Mouse (Mus musculus): ENCODE measurements around the gene Vkorc1. TPM values are rescaled to one million over a fixed set of nuclear protein-coding genes. Genes with fewer than 3 reads are reported as not detected.
"Not testable (repeated sequence)": the region's sequence is repeated elsewhere in the genome, so short reads cannot be mapped to it uniquely, and the experiment has no call there.

The Vkorc1 gene
- 10 to 100 TPM; 21.9 to 25.5 TPM for total RNA-seq (2021)
- long read RNA-seq, experiment 1, transcript Vkorc1-201 (3 exons, 748 nt), result major isoform, 7 of 8 reads
- long read RNA-seq, experiment 1, partial matches to known transcripts, result 1 of 8 reads
- long read RNA-seq, experiment 1, other reads (novel, unspliced or antisense), result 0 of 8 reads
- long read RNA-seq, experiment 2, partial matches to known transcripts, result 0 of 4 reads
- long read RNA-seq, experiment 2, other reads (novel, unspliced or antisense), result 0 of 4 reads

DNA sequence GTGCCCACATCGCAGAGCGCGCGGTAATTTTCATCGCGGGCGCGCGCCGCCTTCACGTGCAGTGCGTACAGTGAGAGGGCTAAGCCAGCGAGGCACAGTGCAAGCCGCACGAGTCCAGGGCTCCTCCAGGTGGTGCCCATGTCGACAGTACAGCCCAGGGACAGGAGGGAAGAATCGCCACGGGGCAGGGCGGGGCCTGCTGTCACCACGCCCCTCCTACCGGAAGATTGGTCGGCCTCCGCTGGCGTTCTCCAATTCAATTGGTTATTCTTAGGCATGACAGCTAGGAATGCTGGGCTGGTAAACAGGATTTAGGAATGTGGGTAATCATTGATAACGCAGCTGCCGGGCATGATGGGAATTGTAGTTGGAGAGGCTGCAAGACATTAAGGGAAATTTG lies at the start of gene Vkorc1, which contains the start of gene Gm21974:
Gene Vkorc1 (minus strand): TSS at position 176 of the 400 bp plus-strand sequence.
Gene Gm21974 (minus strand): TSS at position 13 of the 400 bp plus-strand sequence.
- intact Hi-C loops (cut with DNase I), result no loop called here
- DNase-seq (ENCODE audit: low spot score in 2 of 2), result peak; percentile 95 to 97

DNA sequence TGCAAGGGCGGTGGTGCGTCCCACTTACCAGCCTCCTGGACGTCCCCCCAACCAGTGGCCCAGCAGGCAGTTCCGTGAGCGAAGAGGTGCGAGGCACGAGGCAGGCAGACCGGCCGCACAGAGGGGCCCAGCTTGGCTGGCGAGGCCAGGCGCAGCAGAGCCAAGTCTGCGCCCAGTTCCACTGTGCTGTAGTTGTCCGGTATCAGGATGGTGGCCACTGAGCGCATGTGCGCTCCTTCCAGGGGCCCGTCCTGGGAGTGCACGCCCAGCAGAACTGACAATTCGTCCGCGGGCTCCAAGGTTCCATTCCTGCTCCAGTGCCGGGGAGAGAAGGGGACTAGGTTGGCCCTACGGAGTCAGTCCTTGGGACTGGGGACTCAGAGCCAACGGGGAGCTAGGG lies 49.2 kb upstream of the Vkorc1 start:
- intact Hi-C loops (cut with DNase I), result no loop called here
- no peak for DNase-seq (ENCODE audit: low spot score in 2 of 2)

DNA sequence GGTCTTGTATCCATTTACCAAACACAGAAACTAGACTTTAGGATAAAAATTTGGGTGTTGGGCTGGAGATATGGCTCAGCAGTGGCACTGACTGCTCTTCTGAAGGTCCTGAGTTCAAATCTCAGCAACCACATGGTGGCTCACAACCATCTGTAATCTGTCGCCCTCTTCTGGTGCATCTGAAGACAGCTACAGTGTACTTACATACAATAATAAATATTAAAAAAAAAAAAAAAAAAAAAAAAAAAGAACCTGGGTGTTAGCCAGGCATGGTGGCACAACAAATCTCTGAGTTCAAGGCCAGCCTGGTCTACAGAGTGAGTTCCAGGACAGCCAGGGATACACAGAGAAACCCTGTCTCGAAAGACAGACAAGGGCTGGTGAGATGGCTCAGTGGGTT lies 46.7 kb upstream of the Vkorc1 start:
- intact Hi-C loops (cut with DNase I); DNase-seq (ENCODE audit: low spot score in 2 of 2): not testable (repeated sequence)

DNA sequence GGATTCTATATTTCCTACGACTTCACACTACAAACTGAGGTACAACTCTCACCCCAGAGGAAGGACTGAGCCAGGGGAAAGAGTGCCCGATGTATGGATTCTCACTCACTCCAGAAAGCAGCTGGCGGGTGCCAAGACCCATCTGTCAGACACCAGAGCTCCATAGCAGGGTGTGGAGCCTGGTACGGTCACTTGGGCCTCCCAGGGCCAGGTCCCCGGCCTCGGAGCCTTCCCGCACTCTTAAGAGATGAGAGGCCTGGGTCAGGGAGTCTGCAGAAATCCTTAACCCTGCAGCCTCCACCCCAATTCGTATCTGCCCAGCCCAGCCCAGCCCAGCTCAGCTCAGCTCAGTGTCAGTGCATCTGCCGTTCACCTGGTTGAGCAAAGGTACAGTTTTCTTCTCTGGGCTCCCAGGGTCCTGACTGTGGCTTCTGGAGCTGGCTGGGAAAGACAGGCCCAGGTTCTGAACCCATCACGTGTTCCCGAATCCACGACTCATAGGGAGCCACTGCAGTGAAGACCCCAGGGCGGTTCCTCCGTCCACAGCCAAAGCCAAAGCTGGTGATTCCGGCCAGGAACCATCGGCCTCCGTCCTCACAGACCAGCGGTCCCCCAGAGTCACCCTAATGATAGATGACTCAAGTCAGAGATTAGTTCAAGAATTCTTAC lies 40.9 kb upstream of the Vkorc1 start:
- intact Hi-C loops (cut with DNase I), result no loop called here
- DNase-seq (ENCODE audit: low spot score in 2 of 2), result no peak

DNA sequence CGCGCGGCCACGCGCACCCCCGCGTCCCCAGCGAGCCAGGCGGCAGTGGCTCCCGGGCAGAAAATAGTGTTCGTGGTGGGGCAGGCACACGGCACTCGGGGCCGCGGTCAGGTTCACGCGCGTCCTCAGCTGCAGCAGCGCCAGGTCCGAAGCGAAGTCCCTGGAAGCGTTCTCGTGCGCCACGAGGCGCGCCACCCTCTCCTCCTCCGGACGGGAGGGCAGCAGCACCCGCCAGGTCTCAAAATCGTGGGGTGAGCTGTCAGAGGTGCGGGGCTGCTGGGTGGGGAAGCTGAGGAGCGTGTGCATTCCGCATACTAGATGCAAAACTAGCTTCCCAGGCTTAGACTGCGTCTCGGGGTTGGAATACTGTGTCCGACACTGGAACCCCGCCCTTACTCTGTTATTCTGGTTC lies 40.3 kb upstream of the Vkorc1 start:
- intact Hi-C loops (cut with DNase I), result no loop called here
- DNase-seq (ENCODE audit: low spot score in 2 of 2), result no peak

DNA sequence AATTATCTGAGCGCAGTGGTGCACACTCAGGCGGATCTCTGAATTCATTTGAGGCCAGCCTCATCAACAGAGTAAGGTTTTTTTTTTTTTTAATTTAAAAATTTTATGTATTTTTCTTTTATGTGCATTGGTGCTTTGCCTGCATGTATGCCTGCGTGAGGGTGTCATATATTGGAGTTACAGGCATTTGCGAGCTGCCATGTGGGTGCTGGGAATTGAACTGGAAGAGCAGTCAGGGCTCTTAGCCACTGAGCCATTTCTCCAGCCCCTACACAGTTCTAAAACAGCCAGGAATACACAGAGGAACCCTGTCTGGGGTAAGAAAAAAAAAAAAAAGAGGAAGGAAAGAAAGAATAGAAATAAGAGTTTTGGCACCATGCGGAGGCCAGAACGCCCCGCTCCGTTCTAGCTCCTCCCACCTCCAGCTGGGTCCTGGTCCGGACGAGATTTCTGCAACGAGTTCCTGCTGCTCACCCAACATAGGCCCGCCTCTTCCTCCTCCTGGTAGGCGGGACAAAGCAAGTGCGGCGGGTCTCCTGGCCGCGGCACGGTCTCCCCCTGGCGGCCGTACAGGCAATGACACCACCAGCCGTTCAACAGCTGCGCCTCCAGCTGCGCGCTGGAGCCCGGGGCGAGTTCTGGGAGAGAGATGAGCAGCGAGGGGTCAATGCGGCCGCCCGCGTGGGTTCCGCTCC lies 39.8 kb upstream of the Vkorc1 start:
- intact Hi-C loops (cut with DNase I), result no loop called here
- peak; percentile 96 for DNase-seq (ENCODE audit: low spot score in 2 of 2)

DNA sequence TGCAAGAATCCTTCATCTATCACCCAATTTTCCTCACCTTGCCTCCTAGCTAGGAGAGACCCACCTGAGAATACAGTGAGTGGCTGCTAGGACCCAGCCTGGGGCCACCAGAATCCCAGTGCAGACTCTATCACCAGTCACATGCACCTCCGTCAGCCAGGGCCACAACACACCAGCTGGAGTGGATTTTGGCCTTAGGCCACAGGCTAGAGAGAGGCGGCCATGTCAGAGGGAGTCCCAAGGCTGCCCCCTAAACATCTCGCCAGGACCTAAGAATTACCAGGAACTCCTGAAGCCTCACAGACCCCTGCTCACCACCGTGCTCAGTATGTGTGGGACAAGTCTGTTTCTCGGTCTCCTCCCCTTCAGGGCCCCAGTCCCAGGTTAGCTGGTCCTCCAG lies 38.7 kb upstream of the Vkorc1 start:
- DNase-seq (ENCODE audit: low spot score in 2 of 2), result no peak
- intact Hi-C loops (cut with DNase I), result no loop called here

DNA sequence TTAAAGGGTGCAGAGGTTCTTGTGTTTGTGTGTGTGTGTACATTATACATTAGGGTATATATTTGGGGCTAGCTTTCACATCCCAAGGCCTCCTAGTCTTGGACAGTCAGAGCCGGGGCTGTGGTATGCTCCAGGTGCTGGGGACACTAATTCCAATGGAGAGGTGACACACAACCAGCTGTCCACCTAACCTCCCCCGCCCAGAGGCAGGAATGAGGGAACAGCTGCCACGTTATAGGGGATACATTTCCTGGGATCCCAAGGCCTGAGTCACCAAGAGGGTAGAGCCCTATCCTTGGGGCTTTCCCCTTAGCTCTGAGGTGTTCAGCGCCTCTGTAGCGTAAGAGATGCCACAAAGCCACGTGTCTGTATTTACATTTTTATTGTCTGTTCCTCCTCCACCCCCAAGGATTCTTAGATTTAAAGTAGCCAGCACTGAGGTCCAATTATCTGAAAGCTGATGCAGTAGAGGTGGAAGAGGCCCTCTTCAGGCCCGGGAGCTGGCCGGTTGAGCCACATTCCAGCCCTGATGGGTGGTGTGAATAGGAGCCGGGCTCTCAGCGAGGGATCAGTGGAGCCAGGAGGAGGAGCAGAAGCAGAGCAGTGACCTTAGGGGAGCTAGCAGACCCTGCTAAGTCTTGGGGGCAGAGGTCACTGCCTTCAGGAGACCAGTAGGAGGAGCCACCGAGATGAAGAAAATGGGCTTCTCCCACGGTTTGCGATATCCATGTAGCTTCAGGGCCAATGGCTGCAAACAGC lies 37.0 kb upstream of the Vkorc1 start:
- intact Hi-C loops (cut with DNase I), result no loop called here

DNA sequence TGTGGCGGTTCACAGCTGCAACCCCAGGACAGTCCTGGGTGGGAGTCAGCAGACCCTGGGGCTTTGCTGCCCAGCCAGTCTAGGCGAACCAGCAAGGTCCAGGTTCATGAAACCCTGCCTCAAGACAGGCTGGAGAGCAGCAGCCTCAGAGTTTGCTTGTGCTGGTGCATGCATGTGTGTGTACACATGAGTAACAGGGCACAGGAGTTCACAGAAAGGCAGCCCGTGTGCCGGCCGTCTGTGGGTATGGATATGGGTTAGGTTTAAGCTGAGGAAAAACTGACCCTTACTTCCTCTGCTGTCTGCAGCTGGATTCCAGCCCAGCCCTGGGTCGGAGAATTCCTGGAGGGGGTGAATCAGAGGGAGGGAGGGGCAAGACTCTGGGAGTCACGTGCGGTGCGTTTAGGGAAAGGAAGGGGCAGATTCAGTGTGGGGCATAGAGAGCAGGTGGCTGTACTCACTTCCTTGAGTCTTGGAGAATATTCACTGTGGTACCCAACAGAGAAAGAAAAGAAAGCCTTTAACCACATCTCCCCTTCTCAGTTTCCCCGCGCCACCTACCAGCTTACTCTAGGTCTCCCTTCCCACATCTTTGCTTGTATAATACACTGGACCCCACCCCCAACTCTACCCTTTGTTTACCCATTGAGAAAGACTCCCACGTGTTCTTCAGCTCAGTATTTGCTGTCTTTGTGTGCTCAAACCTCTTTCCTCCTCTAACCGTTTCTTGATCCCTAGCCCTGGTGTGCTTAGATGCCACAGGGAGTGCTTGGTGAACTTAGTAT lies 36.1 kb upstream of the Vkorc1 start:
- no peak for DNase-seq (ENCODE audit: low spot score in 2 of 2)
- intact Hi-C loops (cut with DNase I), result no loop called here

More for the DNA sequence above, 37.0 kb upstream of the Vkorc1 start:
- no peak for DNase-seq (ENCODE audit: low spot score in 2 of 2)

DNA sequence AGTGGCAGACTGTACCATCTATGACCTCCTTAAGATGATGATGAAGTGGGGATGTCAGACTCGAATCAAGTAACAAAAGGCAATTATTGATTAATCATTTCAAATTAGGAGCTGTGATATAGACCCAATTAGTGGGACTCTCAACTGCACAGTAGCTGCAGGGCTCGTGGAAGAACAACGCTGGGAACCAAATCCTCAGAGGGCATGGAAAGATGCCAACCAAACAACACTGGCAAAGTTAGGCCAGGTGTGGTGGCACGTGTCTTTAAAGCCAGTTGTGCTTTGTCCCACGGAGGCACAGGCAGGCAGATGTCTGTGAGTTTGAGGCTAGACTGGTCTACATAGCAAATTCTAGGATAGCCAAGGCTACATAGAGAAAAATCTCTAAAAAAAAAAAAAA lies 35.2 kb upstream of the Vkorc1 start:
- intact Hi-C loops (cut with DNase I), result no loop called here
- DNase-seq (ENCODE audit: low spot score in 2 of 2), result no peak

DNA sequence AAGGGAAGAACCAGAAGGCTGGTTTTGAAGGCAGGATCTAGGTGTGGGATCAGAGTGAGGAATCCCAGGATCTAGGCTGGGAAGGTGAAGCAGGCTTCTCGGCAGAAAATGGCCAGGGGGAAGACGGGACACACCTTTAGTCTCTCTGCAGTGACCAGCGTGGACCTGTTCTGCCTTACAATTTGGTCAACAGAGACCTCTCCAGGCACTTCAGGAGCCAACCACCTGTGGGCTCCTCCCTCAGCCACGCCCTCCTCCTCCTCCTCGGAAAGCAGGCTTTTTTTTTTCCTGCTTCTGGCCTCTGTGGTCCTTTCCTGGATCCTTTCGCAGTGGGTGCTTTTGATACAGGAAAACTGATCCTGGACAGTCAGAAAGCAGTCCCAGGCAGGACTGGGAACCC lies 34.5 kb upstream of the Vkorc1 start, which contains the start of gene Prss8:
Gene Prss8 (minus strand): TSS at position 182 of the 400 bp plus-strand sequence.
- intact Hi-C loops (cut with DNase I), result no loop called here
- no peak for DNase-seq (ENCODE audit: low spot score in 2 of 2)

DNA sequence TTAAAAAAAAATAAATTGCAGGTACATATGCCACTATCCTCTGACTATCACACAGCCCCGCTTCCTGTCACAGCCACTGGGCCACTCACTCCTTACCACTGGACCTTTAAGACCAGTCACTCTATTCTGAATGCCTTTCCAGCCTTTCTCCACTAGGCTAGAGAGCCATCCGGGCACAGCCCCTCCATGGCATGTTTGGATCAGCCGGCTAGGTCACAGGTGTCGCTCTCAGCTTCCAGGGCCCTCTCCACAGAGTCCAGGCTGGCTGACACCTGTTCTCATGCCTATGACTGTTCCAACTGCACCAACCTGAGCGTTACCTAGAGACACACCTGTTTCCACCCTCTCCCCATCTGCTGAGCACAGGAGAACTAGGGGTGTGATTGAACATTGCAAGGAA lies 33.2 kb upstream of the Vkorc1 start:
- DNase-seq (ENCODE audit: low spot score in 2 of 2), result no peak
- intact Hi-C loops (cut with DNase I), result no loop called here

DNA sequence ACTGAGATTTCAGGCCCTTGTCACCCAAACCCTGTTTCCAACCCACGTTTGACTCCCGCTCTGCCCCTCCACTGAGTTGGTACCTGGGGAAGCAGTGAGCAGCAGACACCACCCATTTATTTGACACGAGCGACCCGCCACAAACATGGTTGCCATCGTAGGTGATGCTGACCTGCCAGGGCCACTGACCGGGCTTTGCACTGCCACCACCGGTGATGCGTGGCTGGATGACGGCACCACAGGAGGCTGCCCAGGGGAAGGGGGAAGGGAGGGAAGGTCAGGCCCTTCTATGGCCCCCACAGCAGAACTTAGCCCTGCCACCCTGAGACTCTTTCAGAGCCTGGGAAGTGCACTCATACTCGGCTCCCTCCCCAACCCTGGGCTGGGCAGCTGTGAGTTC lies 32.3 kb upstream of the Vkorc1 start:
- intact Hi-C loops (cut with DNase I), result no loop called here
- DNase-seq (ENCODE audit: low spot score in 2 of 2), result no peak

DNA sequence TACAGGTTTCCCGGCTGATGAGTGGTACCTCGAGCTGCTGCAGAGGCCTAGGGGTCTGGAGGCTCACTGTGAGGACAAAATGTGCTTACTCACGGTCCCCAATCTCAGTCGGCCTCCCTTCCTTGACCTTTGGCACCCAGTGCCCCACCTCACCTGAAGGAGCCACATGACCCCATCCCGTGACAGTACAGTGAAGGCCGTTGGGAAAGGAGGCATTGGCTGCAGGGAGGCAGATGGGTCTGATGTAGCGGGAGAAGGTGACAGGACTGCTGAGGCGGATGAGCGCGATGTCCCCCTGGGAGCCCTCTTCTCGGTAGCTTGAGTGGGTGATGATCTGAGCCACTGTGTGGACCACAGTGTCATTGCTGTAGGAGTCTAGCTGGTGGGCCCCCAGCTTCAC lies 31.4 kb upstream of the Vkorc1 start:
- intact Hi-C loops (cut with DNase I), result no loop called here
- DNase-seq (ENCODE audit: low spot score in 2 of 2), result no peak

DNA sequence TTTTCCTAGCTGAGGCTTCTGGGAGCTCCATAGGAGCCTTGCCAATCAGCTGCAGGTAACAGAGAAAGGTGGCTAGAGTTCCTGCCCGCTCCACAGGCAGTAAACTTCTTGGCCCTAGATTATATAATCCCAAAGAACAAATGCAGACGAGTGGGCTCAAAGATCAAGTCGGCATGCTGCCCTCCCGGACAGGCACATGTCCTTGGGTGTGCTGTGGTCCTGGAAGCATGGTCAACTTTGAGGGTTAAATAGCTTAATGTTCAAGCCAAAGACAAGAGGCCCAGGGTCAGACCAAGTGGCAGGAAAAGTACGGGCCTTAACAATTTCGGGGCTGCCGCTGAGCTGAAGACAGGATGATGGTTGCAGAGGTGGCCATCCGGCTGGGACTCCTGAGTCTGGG lies 30.6 kb upstream of the Vkorc1 start:
- intact Hi-C loops (cut with DNase I), result no loop called here
- no peak for DNase-seq (ENCODE audit: low spot score in 2 of 2)

DNA sequence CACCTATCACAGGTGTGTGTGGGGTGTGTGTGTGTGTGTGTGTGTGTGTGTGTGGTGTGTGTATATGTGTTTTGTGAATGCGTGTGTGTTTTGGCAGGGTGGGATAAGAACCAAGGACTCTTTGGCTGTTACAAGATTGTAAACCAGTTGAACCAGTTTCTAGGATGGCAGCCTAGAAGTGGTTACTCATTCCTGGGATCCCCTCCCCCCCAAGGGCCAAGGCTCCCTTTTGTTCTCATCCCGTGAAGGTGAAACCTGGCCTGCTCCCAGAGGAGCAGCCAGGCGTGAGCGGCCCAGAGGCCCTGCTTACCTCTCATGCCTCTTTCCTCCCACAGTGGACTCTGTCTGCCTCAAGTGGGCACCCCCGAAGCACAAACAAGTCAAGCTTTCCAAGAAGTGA lies 29.8 kb upstream of the Vkorc1 start:
- no peak for DNase-seq (ENCODE audit: low spot score in 2 of 2)
- intact Hi-C loops (cut with DNase I), result no loop called here

DNA sequence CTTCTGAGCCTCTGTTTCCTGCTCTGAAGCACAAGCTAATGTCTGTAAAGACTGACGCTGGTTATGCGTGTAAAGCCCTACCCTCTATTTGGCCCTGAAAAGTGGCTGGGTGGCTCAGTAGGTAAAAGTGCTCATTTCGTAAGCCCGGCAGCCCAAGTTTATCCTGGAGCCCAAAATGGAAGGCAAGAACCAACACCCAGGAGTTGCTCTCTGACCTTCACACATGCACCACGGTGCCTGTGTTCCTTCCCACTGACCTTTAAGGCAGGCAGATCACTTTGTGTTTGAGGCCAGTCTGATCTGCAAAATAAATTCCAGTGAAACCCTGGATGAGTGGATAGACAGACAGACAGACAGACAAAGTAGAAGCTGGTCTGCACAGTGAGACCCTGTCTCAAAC lies 28.3 kb upstream of the Vkorc1 start:
- intact Hi-C loops (cut with DNase I), result no loop called here
- no peak for DNase-seq (ENCODE audit: low spot score in 2 of 2)

DNA sequence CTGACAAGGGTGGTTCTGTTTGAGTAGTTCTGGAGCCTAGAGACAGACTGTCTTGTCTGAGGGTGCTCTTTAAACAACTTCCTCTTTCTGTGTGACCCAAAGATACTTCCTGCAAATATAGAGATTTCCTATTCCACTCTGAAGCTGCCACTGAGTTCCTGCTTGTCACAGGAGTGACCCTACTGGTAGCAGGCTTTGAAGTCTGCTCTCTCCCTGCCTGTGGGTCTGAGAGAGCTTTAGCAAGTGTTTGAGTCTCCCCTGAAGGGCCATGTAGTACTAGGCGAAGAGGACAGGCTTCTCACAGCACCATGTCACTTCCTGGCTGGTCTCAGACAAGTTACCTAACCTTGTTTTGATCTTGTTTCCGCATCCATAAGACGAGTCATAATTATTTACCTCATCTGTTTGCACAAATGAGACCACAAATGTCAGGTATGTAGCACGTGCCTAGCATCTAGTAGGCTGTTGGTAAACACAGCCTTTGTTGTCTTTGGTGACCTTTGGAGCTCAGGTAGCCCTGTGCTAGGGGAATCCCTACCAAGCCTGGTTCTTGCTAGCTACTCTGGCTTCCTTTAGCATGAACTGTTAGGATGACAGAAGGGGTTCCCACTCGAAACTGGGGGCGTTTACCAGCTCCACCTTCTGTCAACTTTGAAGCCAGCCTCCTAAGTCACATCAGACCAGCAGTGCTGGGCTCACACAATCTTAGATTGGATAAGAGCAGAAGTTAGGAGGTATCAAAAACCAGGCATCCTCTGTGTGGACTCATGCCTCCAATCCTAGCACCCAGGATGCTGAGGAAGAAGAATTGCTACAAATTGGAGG lies 27.2 kb upstream of the Vkorc1 start:
- intact Hi-C loops (cut with DNase I), result no loop called here
- DNase-seq (ENCODE audit: low spot score in 2 of 2), result no peak

Data from left cerebral cortex, postnatal 14 days (tissue).